Mouse (Mus musculus): ENCODE data around the gene Adamts8. TPM values are rescaled to one million over a fixed set of nuclear protein-coding genes. Genes with fewer than 3 reads are reported as not detected.

The Adamts8 gene
- polyA plus RNA-seq, 1 experiment from 2014 or later: 3.0 TPM

GRCm38 (mm10) chr9:30963780-30964179, 21.4 kb downstream of the Adamts8 start:
- Histone ChIP-seq H3K9me3 (ENCODE audit: control insufficient read depth, low read length) (no peaks in the 10 kb centered on the region), H3K4me3 (replicated peaks; ENCODE audit: low read length) (no peak overlapping the region), H3K27ac (no peak overlapping the region), H3K27me3 (ENCODE audit: control insufficient read depth, insufficient read depth, low read length) (no peaks in the 10 kb centered on the region), H3K36me3 (replicated peaks; ENCODE audit: control insufficient read depth, insufficient read depth) (no peaks in the 10 kb centered on the region), H3K4me1 (replicated peaks; ENCODE audit: control insufficient read depth, insufficient read depth, low read length) (no peaks in the 10 kb centered on the region), H3K4me2 (replicated peaks) (no peak overlapping the region), H3K9ac (no peak overlapping the region)
- DNase-seq (ENCODE audit: low spot score): no peak
- ATAC-seq (ENCODE audit: low FRiP score): no peak
- 93% methylated on average over 4 of the region's 4 CpGs for WGBS

GRCm38 (mm10) chr9:30964685-30965084, 22.3 kb downstream of the Adamts8 start:
- Histone ChIP-seq H3K9me3 (ENCODE audit: control insufficient read depth, low read length) (no peaks in the 10 kb centered on the region), H3K4me3 (replicated peaks; ENCODE audit: low read length) (no peak overlapping the region), H3K9ac (no peak overlapping the region), H3K4me2 (replicated peaks) (no peak overlapping the region), H3K4me1 (replicated peaks; ENCODE audit: control insufficient read depth, insufficient read depth, low read length) (no peaks in the 10 kb centered on the region), H3K36me3 (replicated peaks; ENCODE audit: control insufficient read depth, insufficient read depth) (no peaks in the 10 kb centered on the region), H3K27ac (no peak overlapping the region), H3K27me3 (ENCODE audit: control insufficient read depth, insufficient read depth, low read length) (no peaks in the 10 kb centered on the region)
- WGBS: 78% methylated on average over 10 of the region's 10 CpGs
- no peak for ATAC-seq (ENCODE audit: low FRiP score)
- DNase-seq (ENCODE audit: low spot score): no peak

- H3K4me1 ChIP-seq (replicated peaks; ENCODE audit: control insufficient read depth, insufficient read depth, low read length): no peaks in the 10 kb centered on the region
- H3K27me3 ChIP-seq (ENCODE audit: control insufficient read depth, insufficient read depth, low read length): no peaks in the 10 kb centered on the region
- WGBS: 68% methylated on average over 7 of the region's 7 CpGs
- H3K9me3 ChIP-seq (ENCODE audit: control insufficient read depth, low read length): no peaks in the 10 kb centered on the region
- no peak overlapping the region for H3K4me2 ChIP-seq (replicated peaks)
- H3K4me3 ChIP-seq (replicated peaks; ENCODE audit: low read length): no peak overlapping the region
- ATAC-seq (ENCODE audit: low FRiP score): no peak
- H3K27ac ChIP-seq: no peak overlapping the region
- no peak overlapping the region for H3K9ac ChIP-seq
- H3K36me3 ChIP-seq (replicated peaks; ENCODE audit: control insufficient read depth, insufficient read depth): no peaks in the 10 kb centered on the region
- no peak for DNase-seq (ENCODE audit: low spot score)
Measured at GRCm38 (mm10) chr9:30966881-30967280, 24.5 kb downstream of the Adamts8 start.

DNA sequence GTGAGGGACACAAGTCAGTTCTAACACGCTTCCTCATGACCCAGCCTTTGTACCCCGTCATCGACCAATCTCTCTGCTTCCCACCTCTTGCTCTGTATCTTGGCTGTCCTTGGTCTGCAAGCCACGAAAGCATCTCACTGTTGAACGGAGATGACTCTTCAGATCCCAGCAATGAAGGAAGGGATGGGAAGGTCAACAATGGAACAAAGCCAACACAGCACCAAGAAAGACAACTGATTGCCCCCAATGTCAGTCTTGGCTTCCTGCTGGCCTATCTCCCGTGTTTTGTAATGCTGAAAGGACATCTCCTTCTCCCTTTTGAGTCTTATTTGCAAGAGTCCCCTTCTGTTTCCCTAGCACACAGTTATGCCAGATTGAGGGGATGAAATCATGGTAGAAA, 25.8 kb downstream of the Adamts8 start:
- WGBS: 79% methylated on average over 6 of the region's 6 CpGs
- ATAC-seq (ENCODE audit: low FRiP score) (no peak), DNase-seq (ENCODE audit: low spot score) (no peak)
- Histone ChIP-seq H3K27me3 (ENCODE audit: control insufficient read depth, insufficient read depth, low read length) (no peaks in the 10 kb centered on the region), H3K36me3 (replicated peaks; ENCODE audit: control insufficient read depth, insufficient read depth) (no peaks in the 10 kb centered on the region), H3K4me2 (replicated peaks) (no peak overlapping the region), H3K9me3 (ENCODE audit: control insufficient read depth, low read length) (no peaks in the 10 kb centered on the region), H3K4me3 (replicated peaks; ENCODE audit: low read length) (no peak overlapping the region), H3K4me1 (replicated peaks; ENCODE audit: control insufficient read depth, insufficient read depth, low read length) (no peaks in the 10 kb centered on the region), H3K9ac (no peak overlapping the region), H3K27ac (no peak overlapping the region)

DNA sequence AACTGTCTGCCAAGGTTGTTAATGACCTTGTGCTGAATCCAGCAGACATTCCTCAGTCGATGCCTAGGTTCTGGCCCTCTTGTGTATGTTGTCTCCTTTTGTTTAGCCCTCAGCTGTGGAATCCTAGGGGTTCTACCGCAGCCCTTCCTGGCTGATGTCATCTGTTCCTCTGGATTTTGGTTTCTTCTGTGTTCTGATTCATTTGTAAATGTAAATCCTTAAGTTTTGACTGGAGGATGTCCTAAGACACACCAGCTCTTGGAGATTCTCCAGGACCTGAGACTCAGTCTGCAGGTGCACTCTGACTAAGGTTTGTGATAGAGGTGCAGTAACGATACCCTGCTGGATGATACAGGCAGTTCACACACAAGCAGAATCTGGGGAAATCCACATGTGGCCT, 27.6 kb downstream of the Adamts8 start:
- H3K36me3 ChIP-seq (replicated peaks; ENCODE audit: control insufficient read depth, insufficient read depth): no peaks in the 10 kb centered on the region
- 61% methylated on average over 3 of the region's 3 CpGs for WGBS
- ATAC-seq (ENCODE audit: low FRiP score): no peak

DNA sequence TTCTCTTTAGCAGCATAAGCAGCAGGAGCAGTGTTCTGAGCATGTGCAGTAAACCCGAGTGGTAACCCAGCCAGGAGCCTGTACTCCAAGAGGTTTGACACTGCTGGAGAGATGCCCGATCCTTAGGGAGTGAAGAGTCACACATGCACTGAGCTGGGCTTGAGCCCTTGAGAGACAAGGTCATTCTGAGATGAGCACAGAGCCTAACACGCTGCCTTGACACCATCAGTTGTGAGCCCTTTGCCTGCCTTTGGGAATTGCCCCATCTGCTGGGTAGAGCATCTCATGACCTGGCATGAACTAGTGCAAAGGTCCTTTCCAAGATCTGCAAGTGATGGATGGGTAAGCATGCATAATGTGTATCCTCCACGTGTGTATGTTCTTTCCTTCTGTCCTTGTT, 29.6 kb downstream of the Adamts8 start:
- Histone ChIP-seq H3K4me1 (replicated peaks; ENCODE audit: control insufficient read depth, insufficient read depth, low read length) (no peaks in the 10 kb centered on the region), H3K36me3 (replicated peaks; ENCODE audit: control insufficient read depth, insufficient read depth) (no peaks in the 10 kb centered on the region), H3K9ac (no peak overlapping the region), H3K27me3 (ENCODE audit: control insufficient read depth, insufficient read depth, low read length) (no peaks in the 10 kb centered on the region), H3K4me3 (replicated peaks; ENCODE audit: low read length) (no peak overlapping the region), H3K4me2 (replicated peaks) (no peak overlapping the region), H3K27ac (no peak overlapping the region), H3K9me3 (ENCODE audit: control insufficient read depth, low read length) (no peaks in the 10 kb centered on the region)
- no peak for ATAC-seq (ENCODE audit: low FRiP score)
- 56% methylated on average over 4 of the region's 4 CpGs for WGBS
- no peak for DNase-seq (ENCODE audit: low spot score)

More for the DNA sequence above, 27.6 kb downstream of the Adamts8 start:
- Histone ChIP-seq H3K9ac (no peak overlapping the region), H3K9me3 (ENCODE audit: control insufficient read depth, low read length) (no peaks in the 10 kb centered on the region), H3K27ac (no peak overlapping the region), H3K4me2 (replicated peaks) (no peak overlapping the region), H3K27me3 (ENCODE audit: control insufficient read depth, insufficient read depth, low read length) (no peaks in the 10 kb centered on the region), H3K4me3 (replicated peaks; ENCODE audit: low read length) (no peak overlapping the region), H3K4me1 (replicated peaks; ENCODE audit: control insufficient read depth, insufficient read depth, low read length) (no peaks in the 10 kb centered on the region)
- DNase-seq (ENCODE audit: low spot score): no peak

DNA sequence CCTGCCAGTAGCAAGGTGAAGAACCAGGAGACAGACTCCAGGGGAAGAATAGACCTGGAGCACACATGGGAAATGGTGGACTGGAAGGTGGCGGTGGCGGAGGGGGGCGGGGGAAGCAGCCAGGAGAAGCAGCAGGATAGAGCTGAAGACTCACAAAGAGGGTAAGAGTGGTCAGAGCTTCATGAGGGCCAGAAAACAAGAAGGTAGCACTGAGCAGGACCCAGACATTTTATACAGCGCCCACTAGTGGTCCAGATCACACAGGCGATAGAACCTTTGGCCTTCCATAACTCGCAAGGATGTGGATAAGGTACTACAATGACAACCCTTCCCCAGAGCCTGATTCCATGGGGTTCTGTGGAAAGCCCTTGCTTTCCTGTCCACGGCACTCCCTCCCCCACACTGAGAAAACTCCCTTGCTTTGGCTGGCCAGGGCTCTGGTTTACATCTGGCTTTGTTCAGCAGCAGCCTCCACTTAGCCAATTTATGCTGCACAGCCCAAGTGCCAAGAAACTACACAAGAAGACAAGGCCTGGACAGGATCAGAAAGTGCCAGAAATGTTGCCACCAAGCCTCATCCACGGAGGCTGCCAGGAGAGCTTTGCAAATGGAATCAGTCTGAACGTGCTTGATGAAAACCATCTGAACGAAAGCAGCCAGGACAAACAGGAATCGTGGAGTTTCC, 34.1 kb downstream of the Adamts8 start:
- 79% methylated on average over 11 of the region's 11 CpGs for WGBS
- H3K9ac ChIP-seq: no peak overlapping the region
- ATAC-seq (ENCODE audit: low FRiP score): no peak
- H3K27ac ChIP-seq: no peak overlapping the region
- no peaks in the 10 kb centered on the region for H3K36me3 ChIP-seq (replicated peaks; ENCODE audit: control insufficient read depth, insufficient read depth)
- H3K4me2 ChIP-seq (replicated peaks): no peak overlapping the region
- H3K9me3 ChIP-seq (ENCODE audit: control insufficient read depth, low read length): no peaks in the 10 kb centered on the region
- no peak for DNase-seq (ENCODE audit: low spot score)
- H3K27me3 ChIP-seq (ENCODE audit: control insufficient read depth, insufficient read depth, low read length): no peaks in the 10 kb centered on the region
- no peaks in the 10 kb centered on the region for H3K4me1 ChIP-seq (replicated peaks; ENCODE audit: control insufficient read depth, insufficient read depth, low read length)
- no peak overlapping the region for H3K4me3 ChIP-seq (replicated peaks; ENCODE audit: low read length)

DNA sequence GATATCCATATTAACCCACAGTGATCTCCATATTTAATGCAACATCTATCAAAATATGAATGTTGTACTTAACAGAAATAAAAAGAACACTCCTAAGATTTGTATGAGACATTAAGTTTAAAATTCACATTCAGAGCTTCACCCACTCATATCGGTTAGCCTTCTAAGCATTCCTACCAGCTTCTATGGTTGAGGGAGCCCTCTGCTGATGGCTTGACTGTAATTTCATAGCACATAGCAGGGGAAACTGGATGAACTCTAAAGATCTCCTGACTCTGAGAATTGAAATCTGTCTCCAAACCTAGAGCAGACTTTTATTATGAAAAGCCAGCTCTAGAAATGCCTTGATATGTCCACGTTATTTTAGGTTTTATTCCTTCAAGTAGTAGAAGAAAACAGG, 38.1 kb downstream of the Adamts8 start:
- H3K27me3 ChIP-seq (ENCODE audit: control insufficient read depth, insufficient read depth, low read length): no peaks in the 10 kb centered on the region
- H3K36me3 ChIP-seq (replicated peaks; ENCODE audit: control insufficient read depth, insufficient read depth): no peaks in the 10 kb centered on the region
- no peak overlapping the region for H3K4me3 ChIP-seq (replicated peaks; ENCODE audit: low read length)
- 87% methylated on average over 2 of the region's 2 CpGs for WGBS
- H3K9ac ChIP-seq: no peak overlapping the region
- no peak overlapping the region for H3K27ac ChIP-seq
- no peak overlapping the region for H3K4me2 ChIP-seq (replicated peaks)
- ATAC-seq (ENCODE audit: low FRiP score) (no peak), DNase-seq (ENCODE audit: low spot score) (no peak)
- H3K9me3 ChIP-seq (ENCODE audit: control insufficient read depth, low read length): no peaks in the 10 kb centered on the region
- H3K4me1 ChIP-seq (replicated peaks; ENCODE audit: control insufficient read depth, insufficient read depth, low read length): no peaks in the 10 kb centered on the region

DNA sequence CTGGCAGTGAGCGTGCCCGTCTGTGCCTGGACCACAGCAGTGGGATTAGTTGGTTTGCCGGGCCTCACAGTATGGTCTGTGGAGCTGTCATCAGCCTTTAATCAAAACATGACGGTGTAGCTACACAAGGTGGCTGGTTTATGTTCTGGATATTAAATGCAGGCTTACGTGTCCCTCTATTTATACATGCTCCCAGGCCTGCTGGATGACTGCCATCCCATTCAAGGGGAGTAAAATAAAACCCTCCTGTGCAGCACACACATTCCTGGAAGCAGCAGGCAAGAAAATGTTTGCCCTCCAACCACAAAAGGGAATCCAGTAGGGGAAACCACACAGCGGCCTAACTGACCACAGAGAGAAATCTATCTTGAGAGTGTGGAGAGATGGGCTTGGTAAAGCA, 43.4 kb downstream of the Adamts8 start:
- H3K4me1 ChIP-seq (replicated peaks; ENCODE audit: control insufficient read depth, insufficient read depth, low read length): no peaks in the 10 kb centered on the region
- H3K4me3 ChIP-seq (replicated peaks; ENCODE audit: low read length): no peak overlapping the region
- no peaks in the 10 kb centered on the region for H3K36me3 ChIP-seq (replicated peaks; ENCODE audit: control insufficient read depth, insufficient read depth)
- H3K9ac ChIP-seq: no peak overlapping the region
- H3K27ac ChIP-seq: no peak overlapping the region
- H3K27me3 ChIP-seq (ENCODE audit: control insufficient read depth, insufficient read depth, low read length): no peaks in the 10 kb centered on the region
- DNase-seq (ENCODE audit: low spot score) (no peak), ATAC-seq (ENCODE audit: low FRiP score) (no peak)
- WGBS: 79% methylated on average over 6 of the region's 6 CpGs
- no peaks in the 10 kb centered on the region for H3K9me3 ChIP-seq (ENCODE audit: control insufficient read depth, low read length)
- no peak overlapping the region for H3K4me2 ChIP-seq (replicated peaks)

GRCm38 (mm10) chr9:30993106-30993505, 50.7 kb downstream of the Adamts8 start:
- no peaks in the 10 kb centered on the region for H3K4me1 ChIP-seq (replicated peaks; ENCODE audit: control insufficient read depth, insufficient read depth, low read length)
- no peaks in the 10 kb centered on the region for H3K9me3 ChIP-seq (ENCODE audit: control insufficient read depth, low read length)
- no peak overlapping the region for H3K9ac ChIP-seq
- no peaks in the 10 kb centered on the region for H3K27me3 ChIP-seq (ENCODE audit: control insufficient read depth, insufficient read depth, low read length)
- WGBS: 89% methylated on average over 5 of the region's 5 CpGs
- DNase-seq (ENCODE audit: low spot score): no peak
- no peak overlapping the region for H3K4me3 ChIP-seq (replicated peaks; ENCODE audit: low read length)
- no peak overlapping the region for H3K27ac ChIP-seq
- H3K4me2 ChIP-seq (replicated peaks): no peak overlapping the region
- no peaks in the 10 kb centered on the region for H3K36me3 ChIP-seq (replicated peaks; ENCODE audit: control insufficient read depth, insufficient read depth)
- no peak for ATAC-seq (ENCODE audit: low FRiP score)

All from hindbrain, embryonic 14.5 days (tissue).